Mouse (Mus musculus): ENCODE data around the gene Hagh. TPM values are rescaled to one million over a fixed set of nuclear protein-coding genes. Genes with fewer than 3 reads are reported as not detected.

Hagh gene
- polyA plus RNA-seq, 1 experiment from 2014 or later: 31.2 TPM

DNA sequence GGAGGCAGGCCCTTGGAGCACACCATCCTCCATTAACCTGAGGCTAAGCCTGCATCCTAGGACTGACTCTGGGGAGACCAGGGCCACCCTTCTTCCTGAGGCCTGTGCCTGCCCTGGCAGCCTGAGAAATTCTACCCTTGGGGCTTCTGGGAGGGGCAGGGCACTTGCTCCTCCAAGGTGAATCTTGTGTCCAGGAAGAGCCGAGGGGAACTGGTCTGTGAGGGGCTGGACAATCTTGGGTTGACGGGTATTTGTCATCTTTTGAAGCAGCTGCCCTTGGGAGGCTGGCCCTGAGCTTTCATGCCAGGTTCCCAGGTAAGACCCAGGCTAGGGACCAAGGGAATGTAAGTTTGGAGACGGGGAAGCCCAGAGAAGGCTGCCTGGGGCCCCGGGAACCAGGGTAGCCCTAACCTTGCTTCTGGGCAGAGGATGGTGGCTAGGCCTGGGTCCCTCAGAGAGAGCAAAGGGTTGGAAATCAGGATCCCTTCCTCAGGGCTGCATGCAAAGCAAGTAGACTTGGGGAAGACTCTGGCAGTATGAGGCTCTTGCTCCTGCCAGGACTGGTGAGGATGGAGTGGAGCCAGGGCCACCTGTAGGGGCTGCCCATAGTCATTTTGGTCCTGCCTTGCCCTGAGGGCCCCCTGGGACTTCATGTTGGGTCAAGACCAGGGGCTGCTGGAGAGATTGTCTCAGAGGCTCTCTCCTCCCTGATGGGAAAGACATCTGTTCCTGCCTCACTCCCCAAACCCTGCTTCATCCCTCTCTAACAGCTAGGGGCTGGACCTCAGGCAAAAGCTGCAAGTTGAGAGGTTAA, 58.3 kb downstream of the Hagh start:
- peaks cover 37% of the 10 kb centered on the region for H3K4me1 ChIP-seq
- no peak overlapping the region; the same call in 1 of the 2 replicates for H3K9ac ChIP-seq (replicated peaks)
- WGBS: 87% methylated on average over 4 of the region's 4 CpGs
- ATAC-seq (ENCODE audit: low FRiP score, low read depth): no peak
- no peak overlapping the region for H3K27ac ChIP-seq (replicated peaks)
- 0 out of 2 replicates have a peak overlapping the region, but pooled peaks have one; percentile 91 for H3K4me3 ChIP-seq
- no peaks in the 10 kb centered on the region for H3K9me3 ChIP-seq
- no peaks in the 10 kb centered on the region for H3K27me3 ChIP-seq
- 0 out of 2 replicates have a peak overlapping the region, but pooled peaks have one; percentile 100 for H3K4me2 ChIP-seq (replicated peaks)
- H3K36me3 ChIP-seq: peaks cover 66% of the 10 kb centered on the region

DNA sequence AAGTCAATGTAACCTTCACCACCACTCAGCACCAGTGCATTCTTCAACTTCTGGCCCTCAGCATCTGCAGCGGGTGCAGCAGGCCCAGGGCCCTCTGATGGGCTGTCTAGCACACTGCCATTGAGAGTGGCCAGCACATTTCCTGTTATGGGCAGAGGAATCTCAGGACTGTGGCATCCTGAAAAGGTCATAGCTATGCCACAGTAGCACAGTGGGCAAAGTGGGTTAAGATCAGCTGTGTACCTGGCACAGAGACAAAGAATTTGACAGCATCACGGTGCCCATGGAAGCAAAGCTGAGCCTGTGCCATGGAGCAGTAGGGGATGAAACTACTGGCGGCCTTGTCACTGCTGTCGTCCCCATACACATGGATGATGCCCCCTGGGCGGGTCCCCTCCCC, 59.2 kb downstream of the Hagh start:
- Histone ChIP-seq H3K36me3 (peaks cover 69% of the 10 kb centered on the region), H3K9me3 (no peaks in the 10 kb centered on the region), H3K27ac (replicated peaks) (no peak overlapping the region), H3K27me3 (no peaks in the 10 kb centered on the region), H3K4me1 (peaks cover 28% of the 10 kb centered on the region), H3K9ac (replicated peaks) (no peak overlapping the region), H3K4me2 (replicated peaks) (no peak overlapping the region), H3K4me3 (no peak overlapping the region)
- ATAC-seq (ENCODE audit: low FRiP score, low read depth): no peak
- 86% methylated on average over 5 of the region's 5 CpGs for WGBS

DNA sequence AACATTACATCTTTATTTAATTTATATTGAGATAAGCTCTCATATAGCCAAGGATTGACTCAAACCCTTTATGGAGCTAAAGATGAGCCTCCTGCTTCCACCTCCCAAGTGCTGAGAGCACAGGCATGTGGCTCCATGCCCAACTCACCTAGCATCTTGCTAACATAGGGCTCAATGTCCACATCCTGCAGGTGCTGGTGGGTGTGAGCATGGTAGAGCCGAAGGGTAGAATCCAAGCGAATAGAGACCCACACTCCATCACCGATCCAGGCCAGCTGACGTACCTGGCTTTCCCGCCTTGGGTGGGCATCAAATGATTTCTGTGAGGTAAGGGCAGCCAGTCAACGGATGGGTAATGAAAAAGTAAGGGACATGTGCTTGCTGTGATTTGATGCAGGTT, 60.1 kb downstream of the Hagh start:
- no peak overlapping the region for H3K4me3 ChIP-seq
- H3K36me3 ChIP-seq: peaks cover 78% of the 10 kb centered on the region
- no peak overlapping the region for H3K4me2 ChIP-seq (replicated peaks)
- H3K4me1 ChIP-seq: peaks cover 24% of the 10 kb centered on the region
- no peaks in the 10 kb centered on the region for H3K9me3 ChIP-seq
- 93% methylated on average over 6 of the region's 6 CpGs for WGBS
- H3K27ac ChIP-seq (replicated peaks): no peak overlapping the region
- H3K27me3 ChIP-seq: no peaks in the 10 kb centered on the region
- no peak for ATAC-seq (ENCODE audit: low FRiP score, low read depth)
- H3K9ac ChIP-seq (replicated peaks): no peak overlapping the region

DNA sequence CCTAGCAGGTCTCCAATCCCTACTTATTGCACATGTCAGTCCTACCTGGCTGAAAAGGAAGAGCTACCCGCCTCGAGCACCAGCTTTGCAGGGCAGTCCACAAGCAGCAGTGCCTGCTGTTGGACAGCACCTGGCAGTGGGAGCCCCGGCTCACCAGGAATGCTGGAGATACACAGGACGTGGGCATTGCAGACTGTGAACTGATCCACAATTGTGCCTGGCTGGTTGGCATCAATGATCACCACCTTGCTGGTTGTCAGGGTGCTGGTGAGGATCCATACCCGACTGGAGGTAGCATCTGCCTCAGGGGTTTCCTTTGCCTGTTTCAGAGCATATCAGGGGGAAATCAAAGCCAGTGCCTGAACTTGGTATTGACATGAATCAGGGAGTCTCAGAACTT, 62.2 kb downstream of the Hagh start:
- WGBS: 93% methylated on average over 5 of the region's 5 CpGs
- H3K36me3 ChIP-seq: peaks cover 99% of the 10 kb centered on the region

DNA sequence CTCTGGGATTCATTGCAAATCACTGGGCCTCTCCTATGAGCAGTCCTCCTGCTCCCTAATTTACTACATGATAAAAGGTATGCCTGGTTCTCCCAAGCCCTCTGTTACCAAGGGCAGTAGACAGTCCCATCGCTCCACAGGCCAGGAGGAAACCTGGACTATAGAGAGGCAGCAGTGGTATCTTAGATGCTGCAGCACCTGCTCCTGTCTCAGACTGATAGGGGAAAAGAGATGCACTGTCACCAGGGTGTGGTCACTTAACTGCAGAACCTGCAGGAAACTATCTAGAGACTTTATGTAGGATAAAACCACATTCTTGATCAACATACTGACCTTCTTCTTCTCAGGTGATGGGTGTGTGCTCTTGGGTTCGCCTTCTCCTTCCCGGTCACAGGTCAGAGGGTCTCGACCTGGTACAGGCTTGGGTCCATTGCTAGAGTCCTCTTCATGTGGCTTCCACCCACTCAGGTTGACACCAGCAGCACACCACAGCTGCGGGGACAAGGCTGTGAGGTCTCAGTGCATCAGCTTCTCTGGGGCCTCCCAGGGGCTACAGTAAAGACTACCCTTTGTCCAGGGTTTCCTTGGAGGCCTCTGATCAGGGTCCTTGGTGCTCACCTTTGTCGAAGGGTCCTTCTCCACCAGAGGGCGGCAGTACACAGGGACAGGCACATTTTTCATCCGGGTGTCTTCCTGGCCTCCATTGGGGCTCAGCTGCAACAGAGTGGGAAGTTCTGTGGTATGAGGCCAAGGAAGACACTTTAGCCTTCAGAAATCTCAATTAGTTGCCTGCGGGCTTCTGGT, 62.9 kb downstream of the Hagh start:
- 69% methylated on average over 9 of the region's 9 CpGs for WGBS
- no peak for ATAC-seq (ENCODE audit: low FRiP score, low read depth)
- Histone ChIP-seq H3K27me3 (no peaks in the 10 kb centered on the region), H3K4me3 (no peak overlapping the region), H3K4me1 (peaks cover 1% of the 10 kb centered on the region; the same call in 1 of the 2 replicates), H3K36me3 (peaks cover 100% of the 10 kb centered on the region), H3K9me3 (no peaks in the 10 kb centered on the region), H3K4me2 (replicated peaks) (no peak overlapping the region), H3K27ac (replicated peaks) (no peak overlapping the region), H3K9ac (replicated peaks) (no peak overlapping the region)

More for the DNA sequence above, 62.2 kb downstream of the Hagh start:
- Histone ChIP-seq H3K27ac (replicated peaks) (no peak overlapping the region), H3K9ac (replicated peaks) (no peak overlapping the region), H3K4me3 (no peak overlapping the region), H3K4me2 (replicated peaks) (no peak overlapping the region), H3K9me3 (no peaks in the 10 kb centered on the region), H3K4me1 (peaks cover 9% of the 10 kb centered on the region), H3K27me3 (no peaks in the 10 kb centered on the region)
- ATAC-seq (ENCODE audit: low FRiP score, low read depth): no peak

DNA sequence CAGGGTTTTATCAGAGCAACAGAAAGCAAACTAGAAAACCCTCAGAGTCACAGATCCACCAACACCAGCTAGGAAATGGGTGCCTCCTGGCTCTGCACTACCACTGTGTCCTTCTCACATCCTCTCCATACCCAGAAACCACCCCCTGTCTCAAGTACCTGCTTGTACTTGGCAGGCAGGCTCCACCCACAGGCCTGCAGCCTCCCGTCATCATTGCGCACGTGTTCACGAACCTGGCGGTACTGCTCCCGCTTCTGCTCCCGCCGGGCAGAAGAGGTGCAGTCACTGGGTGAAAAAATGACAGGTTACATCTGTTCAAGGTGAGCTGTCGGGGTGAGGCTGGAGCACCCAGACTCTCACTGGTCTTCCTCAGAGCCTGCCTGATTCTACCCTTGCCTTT, 63.8 kb downstream of the Hagh start:
- Histone ChIP-seq H3K27ac (replicated peaks) (no peak overlapping the region), H3K4me1 (no peaks in the 10 kb centered on the region), H3K27me3 (no peaks in the 10 kb centered on the region), H3K9ac (replicated peaks) (no peak overlapping the region), H3K4me2 (replicated peaks) (no peak overlapping the region), H3K4me3 (no peak overlapping the region), H3K36me3 (peaks cover 100% of the 10 kb centered on the region), H3K9me3 (no peaks in the 10 kb centered on the region)
- 97% methylated on average over 9 of the region's 9 CpGs for WGBS
- no peak for ATAC-seq (ENCODE audit: low FRiP score, low read depth)

DNA sequence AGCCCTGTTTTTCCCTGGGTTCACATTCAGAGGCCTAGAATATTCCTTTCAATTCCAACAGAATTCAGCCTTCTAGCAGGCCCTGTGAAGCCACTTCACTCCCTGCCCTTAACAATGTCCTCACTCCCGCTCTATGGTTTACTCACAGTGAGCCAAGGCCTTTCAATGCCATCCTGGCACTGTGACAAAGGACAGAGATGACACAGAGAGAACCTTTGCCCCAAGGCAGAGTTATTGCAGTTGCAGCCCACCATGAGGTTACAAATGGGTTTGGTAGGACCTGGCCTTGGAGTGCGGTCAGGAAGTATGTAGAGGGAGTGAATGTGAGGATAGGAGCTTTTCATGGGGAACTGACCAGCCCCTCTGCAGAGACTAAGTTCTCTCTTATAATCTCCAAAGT, 67.6 kb downstream of the Hagh start:
- Histone ChIP-seq H3K9ac (replicated peaks) (no peak overlapping the region), H3K4me3 (no peak overlapping the region), H3K4me2 (replicated peaks) (no peak overlapping the region), H3K9me3 (no peaks in the 10 kb centered on the region), H3K4me1 (no peaks in the 10 kb centered on the region), H3K27me3 (no peaks in the 10 kb centered on the region), H3K27ac (replicated peaks) (no peak overlapping the region), H3K36me3 (peaks cover 99% of the 10 kb centered on the region)
- ATAC-seq (ENCODE audit: low FRiP score, low read depth): no peak
- 95% methylated on average over 2 of the region's 2 CpGs for WGBS

DNA sequence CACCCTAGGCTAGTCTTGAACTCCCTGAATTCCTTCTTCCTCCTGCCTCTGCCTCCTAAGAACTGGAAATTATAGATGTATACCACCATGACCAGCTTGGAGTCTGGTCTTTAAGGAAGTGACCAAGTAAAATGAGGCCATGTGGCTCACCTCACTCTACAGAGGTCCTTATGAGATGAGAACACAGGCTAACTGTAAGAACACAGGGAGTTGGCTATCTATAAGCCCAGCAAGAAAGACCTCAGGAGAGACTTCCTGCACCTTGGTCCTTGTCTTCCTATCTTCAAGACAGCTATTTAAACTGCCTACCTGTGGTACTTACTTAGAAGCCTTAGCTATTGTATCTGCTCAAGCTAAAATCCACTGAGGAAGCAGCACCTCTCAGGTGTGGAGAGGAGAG, 74.0 kb downstream of the Hagh start:
- H3K36me3 ChIP-seq: peaks cover 96% of the 10 kb centered on the region

More for the DNA sequence above, 74.0 kb downstream of the Hagh start:
- H3K4me3 ChIP-seq: no peak overlapping the region
- no peak overlapping the region for H3K27ac ChIP-seq (replicated peaks)
- H3K27me3 ChIP-seq: no peaks in the 10 kb centered on the region
- no peak overlapping the region for H3K9ac ChIP-seq (replicated peaks)
- no peak for ATAC-seq (ENCODE audit: low FRiP score, low read depth)
- H3K4me1 ChIP-seq: no peaks in the 10 kb centered on the region
- no peaks in the 10 kb centered on the region for H3K9me3 ChIP-seq
- H3K4me2 ChIP-seq (replicated peaks): no peak overlapping the region

Other genes with a start within 250 kb of the Hagh start
- gene Tsc2, start 207.5 kb upstream of the Hagh start, polyA plus RNA-seq (2016; fragmentation: Nextera tagmentation; extraction: Ambion mirVana): 82.2 and 89.6 TPM in 2 replicates
- 14.3 and 14.9 TPM in 2 replicates for gene Nthl1, start 207.5 kb upstream of the Hagh start, polyA plus RNA-seq (2016; fragmentation: Nextera tagmentation; extraction: Ambion mirVana)
- 26.4 and 33.8 TPM in 2 replicates for gene Slc9a3r2, start 189.8 kb upstream of the Hagh start, polyA plus RNA-seq (2016; fragmentation: Nextera tagmentation; extraction: Ambion mirVana)
- gene Npw, start 181.7 kb upstream of the Hagh start, polyA plus RNA-seq (2016; fragmentation: Nextera tagmentation; extraction: Ambion mirVana): not detected in 2 replicates
- 23.5 and 25.0 TPM in 2 replicates for gene Zfp598, start 170.5 kb upstream of the Hagh start, polyA plus RNA-seq (2016; fragmentation: Nextera tagmentation; extraction: Ambion mirVana)
- 27.6 and 31.7 TPM in 2 replicates for gene Syngr3, start 150.2 kb upstream of the Hagh start, polyA plus RNA-seq (2016; fragmentation: Nextera tagmentation; extraction: Ambion mirVana)
- 43.9 and 48.4 TPM in 2 replicates for gene Gfer, start 144.0 kb upstream of the Hagh start, polyA plus RNA-seq (2016; fragmentation: Nextera tagmentation; extraction: Ambion mirVana)
- gene Noxo1, start 143.9 kb upstream of the Hagh start, polyA plus RNA-seq (2016; fragmentation: Nextera tagmentation; extraction: Ambion mirVana): 1.7 and 2.2 TPM in 2 replicates
- gene Tbl3, start 132.5 kb upstream of the Hagh start, polyA plus RNA-seq (2016; fragmentation: Nextera tagmentation; extraction: Ambion mirVana): 86.8 and 97.6 TPM in 2 replicates
- 0.24 TPM in 1 of 2 replicates, not detected in the other for gene Rnf151, start 122.1 kb upstream of the Hagh start, polyA plus RNA-seq (2016; fragmentation: Nextera tagmentation; extraction: Ambion mirVana)
- 892 and 929 TPM in 2 replicates for gene Rps2, start 122.0 kb upstream of the Hagh start, polyA plus RNA-seq (2016; fragmentation: Nextera tagmentation; extraction: Ambion mirVana)
- gene Ndufb10, start 115.7 kb upstream of the Hagh start, polyA plus RNA-seq (2016; fragmentation: Nextera tagmentation; extraction: Ambion mirVana): 201 and 205 TPM in 2 replicates
- not detected in 2 replicates for gene Rpl3l, start 112.3 kb upstream of the Hagh start, polyA plus RNA-seq (2016; fragmentation: Nextera tagmentation; extraction: Ambion mirVana)
- gene Msrb1, start 103.5 kb upstream of the Hagh start, polyA plus RNA-seq (2016; fragmentation: Nextera tagmentation; extraction: Ambion mirVana): 18.4 and 20.8 TPM in 2 replicates
- gene Hs3st6, start 87.2 kb upstream of the Hagh start, polyA plus RNA-seq (2016; fragmentation: Nextera tagmentation; extraction: Ambion mirVana): 0.41 and 0.63 TPM in 2 replicates
- gene Meiob, start 35.9 kb upstream of the Hagh start, polyA plus RNA-seq (2016; fragmentation: Nextera tagmentation; extraction: Ambion mirVana): not detected in 2 replicates
- gene Fahd1, start 10.2 kb downstream of the Hagh start, polyA plus RNA-seq (2016; fragmentation: Nextera tagmentation; extraction: Ambion mirVana): 18.1 and 20.5 TPM in 2 replicates
- 0.17 and 0.27 TPM in 2 replicates for gene Igfals, start 25.9 kb downstream of the Hagh start, polyA plus RNA-seq (2016; fragmentation: Nextera tagmentation; extraction: Ambion mirVana)
- gene Nubp2, start 46.2 kb downstream of the Hagh start, polyA plus RNA-seq (2016; fragmentation: Nextera tagmentation; extraction: Ambion mirVana): 64.0 and 70.3 TPM in 2 replicates
- 52.8 and 52.9 TPM in 2 replicates for gene Spsb3, start 46.5 kb downstream of the Hagh start, polyA plus RNA-seq (2016; fragmentation: Nextera tagmentation; extraction: Ambion mirVana)
- gene Eme2, start 54.9 kb downstream of the Hagh start, polyA plus RNA-seq (2016; fragmentation: Nextera tagmentation; extraction: Ambion mirVana): 42.6 and 43.6 TPM in 2 replicates
- gene Mrps34, start 55.0 kb downstream of the Hagh start, polyA plus RNA-seq (2016; fragmentation: Nextera tagmentation; extraction: Ambion mirVana): 88.0 and 89.8 TPM in 2 replicates
- 43.2 and 54.2 TPM in 2 replicates for gene Nme3, start 56.4 kb downstream of the Hagh start, polyA plus RNA-seq (2016; fragmentation: Nextera tagmentation; extraction: Ambion mirVana)
- gene Mapk8ip3, start 96.8 kb downstream of the Hagh start, polyA plus RNA-seq (2016; fragmentation: Nextera tagmentation; extraction: Ambion mirVana): 78.7 and 80.0 TPM in 2 replicates
- gene Jpt2, start 120.5 kb downstream of the Hagh start, polyA plus RNA-seq (2016; fragmentation: Nextera tagmentation; extraction: Ambion mirVana): 279 and 292 TPM in 2 replicates
- 12.8 and 15.0 TPM in 2 replicates for gene Cramp1l, start 175.6 kb downstream of the Hagh start, polyA plus RNA-seq (2016; fragmentation: Nextera tagmentation; extraction: Ambion mirVana)
- 28.4 and 28.6 TPM in 2 replicates for gene Ift140, start 175.9 kb downstream of the Hagh start, polyA plus RNA-seq (2016; fragmentation: Nextera tagmentation; extraction: Ambion mirVana)
- 10.1 and 10.4 TPM in 2 replicates for gene Tmem204, start 243.4 kb downstream of the Hagh start, polyA plus RNA-seq (2016; fragmentation: Nextera tagmentation; extraction: Ambion mirVana)

Data from midbrain, embryonic 12.5 days (tissue).